Mouse (Mus musculus) intestine, embryonic 16.5 days (tissue): ENCODE measurements at regions not wholly inside any gene's neighbourhood (a gene's known extent, or its start where the extent isn't known, plus 50 kb on each side); places are given as distances from the start of the nearest gene placed in this dataset.
"Not testable (repeated sequence)": the region's sequence is repeated elsewhere in the genome, so short reads cannot be mapped to it uniquely, and the experiment has no call there.

Source experiments
- ATAC-seq: fragments of 200-750 bp; cut with Nextera tagmentation; 2 replicates; pipeline ENCODE4 v1.8.0; 2017; ENCODE audit warnings: moderate TSS enrichment, moderate library complexity
- H3K27ac ChIP-seq: fragments of 300-500 bp; sonication (generic); 2 replicates; pipeline ENCODE4 v1.5.1; 2014; ENCODE audit warnings: mild to moderate bottlenecking, low read length
- H3K27me3 ChIP-seq: fragments of 300-500 bp; sonication (generic); replicated peaks from 2 replicates; pipeline ENCODE4 v1.6.1; 2014; ENCODE audit warnings: low read length, control low read depth, mixed read lengths; ENCODE audit not compliant: control insufficient read depth, insufficient read depth
- H3K36me3 ChIP-seq: fragments of 300-500 bp; sonication (generic); 2 replicates; pipeline ENCODE4 v1.6.1; 2014; ENCODE audit warnings: low read length, control low read depth; ENCODE audit not compliant: control insufficient read depth, insufficient read depth
- H3K4me1 ChIP-seq: fragments of 300-500 bp; sonication (generic); 2 replicates; pipeline ENCODE4 v1.6.1; 2014; ENCODE audit warnings: low read length, control low read depth, mixed read lengths; ENCODE audit not compliant: control insufficient read depth, insufficient read depth
- H3K4me2 ChIP-seq: fragments of 300-500 bp; sonication (generic); 2 replicates; pipeline ENCODE4 v1.6.1; 2014; ENCODE audit warnings: low read depth, low read length, control low read depth
- H3K4me3 ChIP-seq: fragments of 300-500 bp; sonication (generic); 2 replicates; pipeline ENCODE4 v1.5.1; 2014; ENCODE audit warnings: mild to moderate bottlenecking, low read length
- H3K9ac ChIP-seq: fragments of 300-500 bp; sonication (generic); 2 replicates; pipeline ENCODE4 v1.6.1; 2014; ENCODE audit warnings: low read depth, low read length
- H3K9me3 ChIP-seq: fragments of 300-500 bp; sonication (generic); 2 replicates; pipeline ENCODE4 v1.6.1; 2016; ENCODE audit warnings: low read length, control low read depth; ENCODE audit not compliant: control insufficient read depth
- WGBS: fragments of 180-500 bp; shearing (Covaris S2); extraction: QIAGEN DNeasy Blood & Tissue Kit; methylation state at CpG from one replicate; pipeline ENCODE4 v1.1.7; 2014; 5-methylcytosine and 5-hydroxymethylcytosine counted together

GRCm38 (mm10) chr1:184234320-184234988, 200.4 kb upstream of the 1700056E22Rik start:
- H3K27ac ChIP-seq: no peak overlapping the region
- H3K4me2 ChIP-seq: no peak overlapping the region
- H3K9me3 ChIP-seq: no peaks in the 10 kb centered on the region
- H3K27me3 ChIP-seq: no peaks in the 10 kb centered on the region
- H3K36me3 ChIP-seq: no peaks in the 10 kb centered on the region
- no peak overlapping the region for H3K4me3 ChIP-seq
- ATAC-seq: no peak
- 59% methylated on average over 8 of the region's 8 CpGs for WGBS
- H3K9ac ChIP-seq: no peak overlapping the region
- H3K4me1 ChIP-seq: no peaks in the 10 kb centered on the region

DNA sequence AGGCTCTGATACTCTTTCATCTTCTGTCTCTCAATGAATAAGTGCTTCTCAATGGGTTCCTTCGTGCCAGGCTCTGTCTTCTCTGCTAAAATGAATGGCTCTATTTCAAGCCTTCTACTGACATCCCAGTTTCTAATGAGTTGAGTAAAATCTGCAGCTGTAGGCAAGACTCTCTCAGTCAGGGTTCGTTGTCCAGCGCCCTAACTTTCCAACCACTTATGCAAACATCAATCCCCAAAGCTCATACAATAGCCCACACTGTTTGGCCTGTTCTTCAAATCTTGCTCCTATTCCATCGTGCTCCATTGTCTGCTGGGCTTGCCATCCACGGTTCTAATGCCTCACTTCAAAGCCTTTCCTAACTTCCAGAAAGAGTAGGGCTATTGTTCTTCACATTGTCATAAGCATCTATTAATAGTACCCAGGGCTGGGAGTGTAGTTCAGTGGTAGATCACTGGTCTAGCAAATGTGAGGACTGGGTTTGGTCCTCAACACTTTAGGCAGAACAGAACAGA, 199.7 kb upstream of the 1700056E22Rik start:
- Histone ChIP-seq H3K27me3 (no peaks in the 10 kb centered on the region), H3K9ac (no peak overlapping the region), H3K4me1 (no peaks in the 10 kb centered on the region), H3K27ac (no peak overlapping the region), H3K9me3 (no peaks in the 10 kb centered on the region), H3K4me3 (no peak overlapping the region), H3K36me3 (no peaks in the 10 kb centered on the region), H3K4me2 (no peak overlapping the region)
- ATAC-seq: no peak
- WGBS: 79% methylated on average over 5 of the region's 5 CpGs

DNA sequence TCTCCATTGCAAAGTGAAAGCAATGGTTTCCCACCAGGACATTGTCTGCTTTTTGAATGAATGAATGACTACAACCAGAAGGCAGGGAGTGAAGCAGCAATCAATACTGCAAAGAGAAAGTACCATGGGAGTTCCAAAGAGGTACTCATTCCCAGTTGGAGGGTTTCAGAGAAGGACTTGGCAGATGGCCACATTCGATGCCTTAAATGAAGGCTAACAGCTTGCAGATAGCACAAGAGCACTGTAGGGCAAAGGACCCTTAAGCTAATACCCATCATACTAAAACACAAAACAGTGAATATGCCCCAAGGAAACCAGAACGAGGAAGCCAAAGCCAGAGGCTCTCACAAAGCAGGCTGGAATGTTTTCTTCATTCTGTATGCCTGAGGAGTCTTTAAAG, 188.2 kb upstream of the 1700056E22Rik start:
- Histone ChIP-seq H3K36me3 (no peaks in the 10 kb centered on the region), H3K4me3 (no peak overlapping the region), H3K9me3 (no peaks in the 10 kb centered on the region), H3K9ac (no peak overlapping the region), H3K27me3 (no peaks in the 10 kb centered on the region), H3K4me1 (no peaks in the 10 kb centered on the region), H3K27ac (no peak overlapping the region), H3K4me2 (no peak overlapping the region)
- WGBS: 54% methylated on average over 2 of the region's 2 CpGs
- no peak for ATAC-seq

DNA sequence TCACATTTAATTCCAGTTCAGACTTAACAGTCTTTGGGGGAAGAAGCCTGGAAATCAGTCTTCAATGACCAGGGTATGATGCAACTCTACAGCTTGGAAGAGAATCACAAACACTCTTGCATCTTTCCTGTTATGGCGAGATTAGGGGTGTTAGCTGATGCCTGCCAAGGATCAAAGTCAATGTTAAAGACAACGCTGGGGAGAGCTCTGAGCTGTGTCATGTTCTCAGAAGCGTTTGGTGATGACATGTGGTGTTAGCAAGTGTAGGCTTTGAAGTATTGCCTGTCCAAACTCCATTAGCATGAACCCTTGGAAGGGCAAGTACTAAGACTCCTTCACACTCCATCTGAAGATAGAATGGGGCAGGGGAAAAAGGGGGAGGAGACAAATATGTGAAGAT, 187.7 kb upstream of the 1700056E22Rik start:
- no peaks in the 10 kb centered on the region for H3K27me3 ChIP-seq
- H3K4me3 ChIP-seq: no peak overlapping the region
- no peak overlapping the region for H3K9ac ChIP-seq
- no peak for ATAC-seq
- no peaks in the 10 kb centered on the region for H3K36me3 ChIP-seq
- H3K27ac ChIP-seq: no peak overlapping the region
- H3K4me1 ChIP-seq: no peaks in the 10 kb centered on the region
- no peaks in the 10 kb centered on the region for H3K9me3 ChIP-seq
- no peak overlapping the region for H3K4me2 ChIP-seq
- WGBS: 50% methylated on average over 3 of the region's 3 CpGs

DNA sequence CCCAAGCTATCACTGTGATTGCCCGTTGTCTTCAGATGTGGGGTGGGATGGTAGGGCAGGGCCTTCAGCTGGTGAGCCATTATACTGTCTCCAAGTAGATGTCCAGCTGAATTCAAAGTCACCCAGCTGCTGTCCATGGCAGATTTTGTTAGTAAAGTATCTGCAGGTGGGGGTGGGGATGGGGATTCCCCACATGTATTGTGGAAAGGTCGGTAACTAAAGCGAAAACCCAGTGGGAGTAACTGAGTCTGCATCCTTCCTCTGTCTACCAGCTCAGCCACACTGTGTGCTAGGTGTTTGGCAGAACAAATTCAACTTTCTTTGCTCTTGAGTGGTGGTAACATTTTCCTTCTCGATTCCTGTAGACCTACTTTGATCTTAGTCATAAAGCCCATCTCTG, 163.2 kb upstream of the 1700056E22Rik start:
- no peaks in the 10 kb centered on the region; the same call in 1 of the 2 replicates for H3K4me1 ChIP-seq
- no peak overlapping the region for H3K4me2 ChIP-seq
- no peaks in the 10 kb centered on the region for H3K36me3 ChIP-seq
- ATAC-seq: no peak
- no peaks in the 10 kb centered on the region for H3K27me3 ChIP-seq
- no peak overlapping the region for H3K4me3 ChIP-seq
- no peak overlapping the region for H3K27ac ChIP-seq
- no peak overlapping the region for H3K9ac ChIP-seq
- no peaks in the 10 kb centered on the region for H3K9me3 ChIP-seq
- 87% methylated on average over 4 of the region's 4 CpGs for WGBS

DNA sequence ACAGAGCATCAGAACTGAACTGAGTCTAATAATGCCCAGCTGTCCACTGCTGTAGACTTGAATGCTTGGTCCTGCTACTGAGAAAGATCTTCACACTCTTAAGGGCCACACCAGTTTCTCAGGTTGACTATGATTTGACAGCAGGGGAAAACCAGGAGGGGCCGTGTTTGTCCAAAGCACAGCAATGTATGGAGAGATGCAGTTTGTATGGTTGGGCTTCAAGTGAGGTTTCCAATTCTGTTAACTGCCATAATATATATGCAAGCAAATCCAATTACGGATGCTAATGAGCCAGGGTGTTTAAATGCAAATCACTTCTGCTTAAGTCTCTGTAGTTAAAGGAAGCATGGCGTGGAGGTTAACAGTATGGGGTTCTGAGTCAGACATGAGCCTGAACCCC, 157.2 kb upstream of the 1700056E22Rik start:
- 79% methylated on average over 3 of the region's 3 CpGs for WGBS

GRCm38 (mm10) chr1:184187582-184187981, 153.5 kb upstream of the 1700056E22Rik start:
- H3K9me3 ChIP-seq: no peaks in the 10 kb centered on the region
- H3K4me2 ChIP-seq: no peak overlapping the region
- no peaks in the 10 kb centered on the region for H3K27me3 ChIP-seq
- no peak overlapping the region for H3K27ac ChIP-seq
- H3K9ac ChIP-seq: no peak overlapping the region
- no peaks in the 10 kb centered on the region for H3K36me3 ChIP-seq
- H3K4me3 ChIP-seq: no peak overlapping the region
- H3K4me1 ChIP-seq: no peaks in the 10 kb centered on the region
- no peak for ATAC-seq

More for the DNA sequence above, 157.2 kb upstream of the 1700056E22Rik start:
- ATAC-seq: no peak
- Histone ChIP-seq H3K27ac (no peak overlapping the region), H3K36me3 (no peaks in the 10 kb centered on the region), H3K4me3 (no peak overlapping the region), H3K4me1 (no peaks in the 10 kb centered on the region; the same call in 1 of the 2 replicates), H3K4me2 (no peak overlapping the region), H3K9me3 (no peaks in the 10 kb centered on the region), H3K27me3 (no peaks in the 10 kb centered on the region), H3K9ac (no peak overlapping the region)

DNA sequence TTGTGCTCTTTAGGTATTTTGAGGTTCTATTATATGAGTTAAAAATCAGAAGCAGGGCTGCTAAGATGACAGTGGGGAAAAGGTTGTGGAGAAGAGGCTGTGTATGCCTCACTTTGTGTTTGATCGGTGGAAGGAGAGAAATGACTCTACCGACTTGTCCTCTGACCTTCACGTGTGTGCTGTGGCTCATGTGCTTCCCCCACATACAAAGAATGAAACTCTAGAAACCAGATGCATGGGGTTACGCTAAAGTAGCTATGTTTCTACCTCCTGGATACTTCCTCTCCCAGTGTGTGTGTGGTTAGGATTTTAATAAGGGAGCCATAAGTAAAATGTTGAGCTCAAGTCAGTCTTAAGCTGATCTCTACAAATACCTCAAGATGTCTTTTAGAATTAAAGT, 148.1 kb upstream of the 1700056E22Rik start:
- Histone ChIP-seq H3K36me3 (no peaks in the 10 kb centered on the region), H3K4me2 (no peak overlapping the region), H3K9ac (no peak overlapping the region), H3K4me1 (no peaks in the 10 kb centered on the region), H3K27ac (no peak overlapping the region), H3K27me3 (no peaks in the 10 kb centered on the region), H3K9me3 (no peaks in the 10 kb centered on the region), H3K4me3 (no peak overlapping the region)
- ATAC-seq: no peak
- WGBS: 92% methylated on average over 4 of the region's 4 CpGs

- ATAC-seq: not testable (repeated sequence)
Observed at GRCm38 (mm10) chr1:184174416-184174815, 140.3 kb upstream of the 1700056E22Rik start.

DNA sequence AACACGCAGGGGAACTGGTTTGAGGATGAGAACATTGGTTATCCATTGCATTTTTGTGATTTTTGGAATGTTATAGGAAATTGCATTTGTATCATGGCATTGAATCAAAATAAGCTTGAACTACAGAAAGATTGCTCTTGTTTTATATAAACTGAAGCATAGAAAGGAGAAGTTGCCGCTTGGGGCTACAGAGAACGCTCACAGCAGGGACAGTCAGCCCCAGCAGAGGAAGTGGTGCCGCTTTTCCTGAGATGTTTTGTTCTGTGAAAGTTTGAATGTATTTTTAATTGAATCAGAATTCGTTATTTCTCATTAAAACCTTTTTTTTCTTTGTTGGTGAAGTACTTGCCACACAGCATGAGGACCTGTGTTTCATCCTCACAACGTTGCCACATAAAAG, 139.6 kb upstream of the 1700056E22Rik start:
- WGBS: 76% methylated on average over 6 of the region's 6 CpGs
- H3K4me2 ChIP-seq: no peak overlapping the region
- no peaks in the 10 kb centered on the region for H3K36me3 ChIP-seq
- no peaks in the 10 kb centered on the region for H3K4me1 ChIP-seq
- no peak overlapping the region for H3K4me3 ChIP-seq
- H3K9me3 ChIP-seq: no peaks in the 10 kb centered on the region
- no peak overlapping the region for H3K27ac ChIP-seq
- ATAC-seq: no peak
- H3K9ac ChIP-seq: no peak overlapping the region
- no peaks in the 10 kb centered on the region for H3K27me3 ChIP-seq

More at GRCm38 (mm10) chr1:184174416-184174815, 140.3 kb upstream of the 1700056E22Rik start:
- H3K4me2 ChIP-seq, H3K9ac ChIP-seq, H3K4me3 ChIP-seq, H3K27me3 ChIP-seq, H3K36me3 ChIP-seq, H3K4me1 ChIP-seq, H3K9me3 ChIP-seq, H3K27ac ChIP-seq: not testable (repeated sequence)
- WGBS: 86% methylated on average over 1 of the region's 1 CpGs
